Mouse (Mus musculus): ENCODE data around the gene Serpinf2.
"Not testable (repeated sequence)": the region's sequence is repeated elsewhere in the genome, so short reads cannot be mapped to it uniquely, and the experiment has no call there.

The Serpinf2 gene

GRCm38 (mm10) chr11:75424459-75424858 is 14.9 kb downstream of the Serpinf2 start:
- no peak for DNase-seq

GRCm38 (mm10) chr11:75424033-75424432 is 15.4 kb downstream of the Serpinf2 start:
- no peak for DNase-seq

GRCm38 (mm10) chr11:75423091-75423490 is 16.3 kb downstream of the Serpinf2 start:
- no peak for DNase-seq

- no peak for DNase-seq
These were observed 17.2 kb downstream of the Serpinf2 start, which contains the start of gene Serpinf1 for GRCm38 (mm10) chr11:75422013-75422792. Serpinf1 (minus strand) TSS chr11:75422701.

- no peak for DNase-seq
These were observed 17.9 kb downstream of the Serpinf2 start for GRCm38 (mm10) chr11:75421375-75422012.

- DNase-seq, result no peak
These were observed 18.5 kb downstream of the Serpinf2 start for GRCm38 (mm10) chr11:75420810-75421374.

GRCm38 (mm10) chr11:75420037-75420436 is 19.4 kb downstream of the Serpinf2 start:
- no peak for DNase-seq

- DNase-seq, result no peak
These were observed 23.4 kb downstream of the Serpinf2 start for GRCm38 (mm10) chr11:75415994-75416393.

- DNase-seq, result no peak
These were observed 24.3 kb downstream of the Serpinf2 start for GRCm38 (mm10) chr11:75415096-75415495.

- no peak for DNase-seq
These were observed 28.8 kb downstream of the Serpinf2 start for GRCm38 (mm10) chr11:75410591-75410990.

GRCm38 (mm10) chr11:75409679-75410575 is 29.5 kb downstream of the Serpinf2 start:
- DNase-seq, result no peak

- DNase-seq, result peak; percentile 34 to 65
These were observed 32.5 kb downstream of the Serpinf2 start for GRCm38 (mm10) chr11:75406865-75407264.

GRCm38 (mm10) chr11:75406104-75406503 is 33.3 kb downstream of the Serpinf2 start:
- DNase-seq, result no peak

GRCm38 (mm10) chr11:75404801-75405200 is 34.6 kb downstream of the Serpinf2 start:
- DNase-seq, result peak in 1 of 2 experiments; percentile 29

GRCm38 (mm10) chr11:75403301-75404052 is 35.9 kb downstream of the Serpinf2 start:
- no peak for DNase-seq

GRCm38 (mm10) chr11:75402271-75402690 is 37.1 kb downstream of the Serpinf2 start:
- peak; percentile 59 to 67 for DNase-seq

GRCm38 (mm10) chr11:75400099-75400498 is 39.3 kb downstream of the Serpinf2 start:
- peak; percentile 17 to 50 for DNase-seq

- peak; percentile 49 to 61 for DNase-seq
These were observed 40.0 kb downstream of the Serpinf2 start for GRCm38 (mm10) chr11:75399411-75399841.

- DNase-seq, result no peak
These were observed 41.9 kb downstream of the Serpinf2 start for GRCm38 (mm10) chr11:75397452-75397851.

GRCm38 (mm10) chr11:75395611-75396010 is 43.8 kb downstream of the Serpinf2 start:
- DNase-seq, result no peak

GRCm38 (mm10) chr11:75383529-75383928 is 55.9 kb downstream of the Serpinf2 start:
- not testable (repeated sequence) for DNase-seq

Measured in cerebellum, postnatal 14 days (tissue).